Mouse (Mus musculus): Measurements from ENCODE around the gene Rhox2g.
"Not testable (repeated sequence)": the region's sequence is repeated elsewhere in the genome, so short reads cannot be mapped to it uniquely, and the experiment has no call there.

Rhox2g gene

DNA sequence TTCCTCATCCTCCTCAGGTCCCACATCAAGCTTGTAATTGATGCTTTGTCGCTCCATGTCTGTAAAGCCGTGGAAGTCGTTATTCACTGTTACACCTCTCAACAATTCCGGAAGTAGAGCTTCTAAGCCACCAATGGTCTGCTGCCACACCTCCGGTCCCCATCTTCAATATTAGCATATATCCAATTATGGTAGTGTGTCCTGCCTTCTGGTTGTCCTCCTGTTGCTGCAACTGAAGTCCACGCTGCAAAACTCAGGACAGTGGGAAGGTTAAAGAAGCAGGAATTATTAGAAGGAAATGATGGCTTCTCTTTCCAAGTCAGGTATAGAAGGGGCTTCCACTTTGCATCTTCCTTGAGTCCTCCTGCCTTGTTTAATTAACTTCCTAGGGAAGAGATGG lies at the start of gene Rhox2g:
TSS of gene Rhox2g (minus strand) at position 101 of the 400 bp plus-strand sequence.
- DNase-seq (ENCODE audit: low spot score in 2 of 2), result not testable (repeated sequence)

- DNase-seq (ENCODE audit: low spot score in 2 of 2), result no peak
Observed at GRCm38 (mm10) chrX:37692261-37692660, 49.0 kb upstream of the Rhox2g start.

GRCm38 (mm10) chrX:37683031-37683715 lies 39.9 kb upstream of the Rhox2g start:
- DNase-seq (ENCODE audit: low spot score in 2 of 2), result no peak

GRCm38 (mm10) chrX:37673177-37673576 lies 29.9 kb upstream of the Rhox2g start, which contains the start of gene Rhox2h:
TSS of gene Rhox2h (minus strand) at chrX:37673277.
- not testable (repeated sequence) for DNase-seq (ENCODE audit: low spot score in 2 of 2)

DNA sequence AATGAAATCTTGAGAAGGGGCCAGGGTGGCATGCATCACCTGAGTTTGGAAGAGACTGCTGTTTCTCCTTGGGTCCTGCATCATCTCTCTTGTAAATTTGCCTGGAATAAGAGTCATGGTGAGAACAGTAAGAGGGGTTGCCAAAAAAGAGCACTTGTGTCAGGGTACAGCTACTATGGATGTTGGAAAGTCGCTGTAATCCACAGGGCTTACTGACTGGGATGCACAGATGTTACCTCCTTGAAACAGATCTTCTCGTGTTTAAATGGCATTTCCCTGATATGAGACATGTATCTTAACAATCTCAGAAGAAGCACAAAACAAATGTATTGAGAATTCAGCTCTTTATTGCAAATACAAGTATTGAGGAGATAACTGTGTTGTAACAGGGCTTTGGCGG lies 25.4 kb upstream of the Rhox2g start, which contains the start of gene Rhox3h:
TSS of gene Rhox3h (minus strand) at position 101 of the 400 bp plus-strand sequence.
- DNase-seq (ENCODE audit: low spot score in 2 of 2), result not testable (repeated sequence)

DNA sequence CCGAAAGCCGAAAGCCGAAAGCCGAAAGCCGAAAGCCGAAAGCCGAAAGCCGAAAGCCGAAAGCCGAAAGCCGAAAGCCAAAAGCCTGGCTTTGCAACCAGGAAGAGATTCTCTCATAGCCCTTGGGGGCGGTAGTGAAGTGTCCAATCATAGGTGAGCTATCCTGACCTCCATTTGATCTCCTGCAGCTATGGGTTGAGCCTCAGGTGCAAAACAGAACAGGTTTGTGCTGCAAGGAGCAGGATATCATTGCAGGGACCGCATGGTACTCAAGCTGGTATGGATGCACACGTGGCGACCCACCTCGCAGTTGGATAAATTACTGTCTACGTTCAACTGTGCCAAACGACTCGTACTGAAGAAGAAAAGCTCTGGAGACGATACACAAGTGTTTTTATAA lies 8.0 kb upstream of the Rhox2g start, which contains the start of gene Rhox4g:
TSS of gene Rhox4g (minus strand) at position 101 of the 400 bp plus-strand sequence.
- DNase-seq (ENCODE audit: low spot score in 2 of 2), result not testable (repeated sequence)

GRCm38 (mm10) chrX:37628512-37628911 lies 14.8 kb downstream of the Rhox2g start, which contains the start of gene Rhox3g:
TSS of gene Rhox3g (minus strand) at chrX:37628612.
- not testable (repeated sequence) for DNase-seq (ENCODE audit: low spot score in 2 of 2)

DNA sequence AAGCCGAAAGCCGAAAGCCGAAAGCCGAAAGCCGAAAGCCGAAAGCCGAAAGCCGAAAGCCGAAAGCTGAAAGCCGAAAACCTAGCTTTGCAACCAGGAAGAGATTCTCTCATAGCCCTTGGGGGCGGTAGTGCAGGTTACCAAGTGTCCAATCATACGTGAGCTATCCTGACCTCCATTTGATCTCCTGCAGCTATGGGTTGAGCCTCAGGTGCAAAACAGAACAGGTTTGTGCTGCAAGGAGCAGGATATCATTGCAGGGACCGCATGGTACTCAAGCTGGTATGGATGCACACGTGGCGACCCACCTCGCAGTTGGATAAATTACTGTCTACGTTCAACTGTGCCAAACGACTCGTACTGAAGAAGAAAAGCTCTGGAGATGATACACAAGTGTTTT lies 35.7 kb downstream of the Rhox2g start, which contains the start of gene Rhox4f:
TSS of gene Rhox4f (minus strand) at position 101 of the 400 bp plus-strand sequence.
- not testable (repeated sequence) for DNase-seq (ENCODE audit: low spot score in 2 of 2)

All from thymus, postnatal 10 days (tissue).